Mouse (Mus musculus) 3134 (cell line): ENCODE data around the gene Cgnl1.
A peak's percentile ranks its signal among the peaks of the same experiment; 100 is the strongest.

ENCODE experiments used
- DNase-seq: peaks from one replicate; pipeline ENCODE4 v3.0.0-alpha.2; 2011; ENCODE audit warnings: low spot score; ENCODE audit not compliant: insufficient read length; ENCODE audit errors: extremely low read depth

Cgnl1 gene

GRCm38 (mm10) chr9:71676988-71677688, 94.3 kb downstream of the Cgnl1 start:
- no peak for DNase-seq

- DNase-seq: no peak
Observed at GRCm38 (mm10) chr9:71675799-71676414, 95.5 kb downstream of the Cgnl1 start.

- no peak for DNase-seq
Observed at GRCm38 (mm10) chr9:71675216-71675615, 96.2 kb downstream of the Cgnl1 start.

GRCm38 (mm10) chr9:71674476-71674875, 96.9 kb downstream of the Cgnl1 start:
- DNase-seq: no peak

- DNase-seq: no peak
Observed at GRCm38 (mm10) chr9:71672495-71672894, 98.9 kb downstream of the Cgnl1 start.

- DNase-seq: no peak
Observed at GRCm38 (mm10) chr9:71670677-71671076, 100.7 kb downstream of the Cgnl1 start.

- DNase-seq: peak; percentile 46
Observed at GRCm38 (mm10) chr9:71667616-71668015, 103.8 kb downstream of the Cgnl1 start.

- no peak for DNase-seq
Observed at GRCm38 (mm10) chr9:71666432-71666831, 105.0 kb downstream of the Cgnl1 start.

GRCm38 (mm10) chr9:71665493-71665892, 105.9 kb downstream of the Cgnl1 start:
- DNase-seq: no peak

- no peak for DNase-seq
Observed at GRCm38 (mm10) chr9:71664855-71665254, 106.5 kb downstream of the Cgnl1 start.

- peak; percentile 71 for DNase-seq
Observed at GRCm38 (mm10) chr9:71663421-71664217, 107.8 kb downstream of the Cgnl1 start.

- no peak for DNase-seq
Observed at GRCm38 (mm10) chr9:71660540-71660939, 110.9 kb downstream of the Cgnl1 start.

- DNase-seq: no peak
Observed at GRCm38 (mm10) chr9:71659681-71660080, 111.7 kb downstream of the Cgnl1 start.

- DNase-seq: no peak
Observed at GRCm38 (mm10) chr9:71657199-71657598, 114.2 kb downstream of the Cgnl1 start.

- no peak for DNase-seq
Observed at GRCm38 (mm10) chr9:71654861-71655260, 116.5 kb downstream of the Cgnl1 start.

- peak; percentile 34 for DNase-seq
Observed at GRCm38 (mm10) chr9:71646115-71646514, 125.3 kb downstream of the Cgnl1 start.

- DNase-seq: no peak
Observed at GRCm38 (mm10) chr9:71643611-71644010, 127.8 kb downstream of the Cgnl1 start.

GRCm38 (mm10) chr9:71642270-71642669, 129.1 kb downstream of the Cgnl1 start:
- no peak for DNase-seq

GRCm38 (mm10) chr9:71640361-71640927, 131.0 kb downstream of the Cgnl1 start:
- DNase-seq: no peak

- DNase-seq: no peak
Observed at GRCm38 (mm10) chr9:71638198-71638597, 133.2 kb downstream of the Cgnl1 start.

GRCm38 (mm10) chr9:71636854-71637253, 134.5 kb downstream of the Cgnl1 start:
- DNase-seq: no peak
